Mouse (Mus musculus): ENCODE results near the gene Vmn2r44. TPM values are rescaled to one million over a fixed set of nuclear protein-coding genes. Genes with fewer than 3 reads are reported as not detected.

The Vmn2r44 gene
- not detected for total RNA-seq (2023)

GRCm38 (mm10) chr7:8383233-8383632 lies at the start of gene Vmn2r44:
Gene Vmn2r44, minus strand, starts transcription at chr7:8383333.

Other genes with a start within 250 kb of the Vmn2r44 start
- gene Vmn2r41, start 221.7 kb downstream of the Vmn2r44 start, total RNA-seq (2023): not detected
- not detected for gene Vmn2r42, start 183.0 kb downstream of the Vmn2r44 start, total RNA-seq (2023)
- not detected for gene Vmn2r43, start 122.7 kb downstream of the Vmn2r44 start, total RNA-seq (2023)
- not detected for gene Vmn2r45, start 105.7 kb upstream of the Vmn2r44 start, total RNA-seq (2023)

All from neutrophil, adult 59 days (primary cell).